Mouse (Mus musculus): Measurements from ENCODE around the gene Bysl. TPM values are rescaled to one million over a fixed set of nuclear protein-coding genes. Genes with fewer than 3 reads are reported as not detected.

Gene Bysl
- polyA plus RNA-seq, 1 experiment: 25.7 TPM

DNA sequence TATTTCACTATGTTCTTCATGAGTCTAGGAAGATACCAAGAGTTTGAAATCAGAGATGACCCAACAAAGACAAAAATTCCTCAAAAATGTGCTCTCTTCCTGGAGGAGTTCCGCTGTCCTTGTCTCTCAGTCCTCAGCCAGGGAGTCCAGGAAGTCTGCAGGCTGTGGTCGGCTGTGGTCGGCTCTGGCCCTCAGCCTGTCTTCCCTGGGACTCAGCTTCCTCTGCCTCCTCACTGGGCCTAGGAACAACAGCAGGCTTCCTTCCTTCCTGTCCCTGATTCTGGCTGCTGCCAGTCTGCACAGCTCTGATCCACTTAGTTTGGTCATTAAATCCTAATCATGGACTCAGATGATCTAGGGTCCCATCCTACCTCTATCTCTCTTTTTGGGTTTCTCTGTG is 44.0 kb downstream of the Bysl start:
- peaks cover 11% of the 10 kb centered on the region for H3K4me1 ChIP-seq (ENCODE audit: control insufficient read depth, insufficient read depth, low read length)

DNA sequence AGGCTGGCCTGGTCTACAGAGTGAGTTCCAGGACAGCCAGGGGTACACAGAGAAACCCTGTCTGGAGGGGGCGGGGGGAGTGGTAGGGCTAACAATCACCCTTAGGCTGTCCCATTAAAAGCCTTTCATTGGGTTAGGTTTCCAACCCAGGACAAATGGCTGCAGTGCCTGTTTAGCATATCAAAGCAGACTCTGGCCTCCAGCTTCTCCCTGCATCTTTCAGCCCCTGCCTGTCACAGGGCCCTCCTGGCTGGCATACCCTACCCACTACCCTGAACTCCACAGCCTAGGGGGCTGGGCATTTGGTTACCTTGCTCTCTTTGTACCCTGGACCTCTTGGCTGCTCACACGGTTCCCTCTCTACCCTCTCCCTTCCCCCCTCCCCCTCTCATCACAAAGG is 45.2 kb downstream of the Bysl start:
- H3K27me3 ChIP-seq (ENCODE audit: control insufficient read depth, insufficient read depth, low read length, poor library complexity, severe bottlenecking): no peaks in the 10 kb centered on the region
- 0 out of 2 replicates have a peak overlapping the region, but pooled peaks have one; percentile 2 for H3K9ac ChIP-seq (ENCODE audit: low read depth, poor library complexity, severe bottlenecking)
- H3K4me3 ChIP-seq (ENCODE audit: low read depth, low read length): no peak overlapping the region
- H3K27ac ChIP-seq (ENCODE audit: insufficient read depth, low read length): peak overlapping the region; percentile 78
- H3K9me3 ChIP-seq (replicated peaks; ENCODE audit: control insufficient read depth, insufficient read depth, low read length, poor library complexity, severe bottlenecking): no peaks in the 10 kb centered on the region
- H3K36me3 ChIP-seq (ENCODE audit: control insufficient read depth, insufficient read depth, low read length, poor library complexity, severe bottlenecking): no peaks in the 10 kb centered on the region
- peaks cover 11% of the 10 kb centered on the region for H3K4me1 ChIP-seq (ENCODE audit: control insufficient read depth, insufficient read depth, low read length)
- TF ChIP-seq EP300 (IDR thresholded peaks at IDR 0.05; ENCODE audit: insufficient read depth, low read depth, low read length): peak; percentile 56; the same call in 1 of the 2 replicates
- TF ChIP-seq CTCF (IDR thresholded peaks at IDR 0.05; ENCODE audit: low read depth, low read length): no peak

More for the DNA sequence above, 44.0 kb downstream of the Bysl start:
- Histone ChIP-seq H3K27me3 (ENCODE audit: control insufficient read depth, insufficient read depth, low read length, poor library complexity, severe bottlenecking) (no peaks in the 10 kb centered on the region), H3K4me3 (ENCODE audit: low read depth, low read length) (no peak overlapping the region), H3K9ac (ENCODE audit: low read depth, poor library complexity, severe bottlenecking) (0 out of 2 replicates have a peak overlapping the region, but pooled peaks have one; percentile 32), H3K36me3 (ENCODE audit: control insufficient read depth, insufficient read depth, low read length, poor library complexity, severe bottlenecking) (no peaks in the 10 kb centered on the region), H3K9me3 (replicated peaks; ENCODE audit: control insufficient read depth, insufficient read depth, low read length, poor library complexity, severe bottlenecking) (no peaks in the 10 kb centered on the region), H3K27ac (ENCODE audit: insufficient read depth, low read length) (peak overlapping the region; percentile 87)
- TF ChIP-seq EP300 (IDR thresholded peaks at IDR 0.05; ENCODE audit: insufficient read depth, low read depth, low read length) (no peak), CTCF (IDR thresholded peaks at IDR 0.05; ENCODE audit: low read depth, low read length) (no peak), POLR2A (IDR thresholded peaks at IDR 0.05; ENCODE audit: insufficient read depth, low read length) (no peak)

DNA sequence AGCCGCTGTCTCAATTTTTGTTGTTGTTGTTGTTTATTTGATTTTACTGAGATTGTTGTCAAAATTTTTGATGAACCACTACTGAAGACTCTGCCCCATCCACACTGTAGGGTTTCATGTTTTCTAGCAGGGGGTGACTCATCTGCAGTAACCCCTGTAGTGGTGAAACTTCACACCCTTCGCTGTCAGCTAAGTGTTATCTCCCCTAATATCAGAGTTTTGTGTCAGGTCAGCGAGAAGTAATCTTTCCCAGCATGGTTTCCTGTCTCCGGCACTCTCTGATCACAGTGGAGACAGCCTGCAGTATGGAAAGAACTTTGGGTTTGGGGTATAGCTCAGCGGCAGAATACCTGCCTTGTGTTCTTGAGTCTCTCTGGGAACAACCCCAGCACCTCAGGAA is 46.7 kb downstream of the Bysl start:
- peaks cover 14% of the 10 kb centered on the region for H3K4me1 ChIP-seq (ENCODE audit: control insufficient read depth, insufficient read depth, low read length)
- H3K36me3 ChIP-seq (ENCODE audit: control insufficient read depth, insufficient read depth, low read length, poor library complexity, severe bottlenecking): no peaks in the 10 kb centered on the region
- no peaks in the 10 kb centered on the region for H3K9me3 ChIP-seq (replicated peaks; ENCODE audit: control insufficient read depth, insufficient read depth, low read length, poor library complexity, severe bottlenecking)
- H3K9ac ChIP-seq (ENCODE audit: low read depth, poor library complexity, severe bottlenecking): no peak overlapping the region
- no peak for TF ChIP-seq POLR2A (IDR thresholded peaks at IDR 0.05; ENCODE audit: insufficient read depth, low read length)
- no peak for TF ChIP-seq EP300 (IDR thresholded peaks at IDR 0.05; ENCODE audit: insufficient read depth, low read depth, low read length)
- no peak for TF ChIP-seq CTCF (IDR thresholded peaks at IDR 0.05; ENCODE audit: low read depth, low read length)
- H3K27ac ChIP-seq (ENCODE audit: insufficient read depth, low read length): no peak overlapping the region
- no peaks in the 10 kb centered on the region for H3K27me3 ChIP-seq (ENCODE audit: control insufficient read depth, insufficient read depth, low read length, poor library complexity, severe bottlenecking)
- H3K4me3 ChIP-seq (ENCODE audit: low read depth, low read length): no peak overlapping the region

DNA sequence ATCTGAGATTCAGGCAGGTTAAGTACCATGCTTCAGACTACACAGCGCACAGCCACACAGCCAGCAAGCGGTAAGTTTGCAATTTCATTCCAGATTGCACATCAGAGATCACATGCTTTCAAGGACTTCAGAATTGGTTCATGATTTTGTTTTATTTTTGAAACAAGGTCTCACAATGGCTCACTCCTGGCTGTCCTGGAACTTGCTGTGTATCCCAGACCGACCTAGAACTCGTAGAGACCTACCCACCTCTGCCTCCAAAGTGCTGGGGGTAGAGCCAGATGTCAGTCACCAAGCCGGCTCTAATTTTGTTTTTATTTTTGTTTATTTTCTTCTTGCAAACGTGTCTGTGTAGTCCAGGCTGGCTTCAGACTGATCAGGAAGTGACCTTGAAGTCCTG is 48.4 kb downstream of the Bysl start:
- H3K4me1 ChIP-seq (ENCODE audit: control insufficient read depth, insufficient read depth, low read length): peaks cover 11% of the 10 kb centered on the region
- TF ChIP-seq POLR2A (IDR thresholded peaks at IDR 0.05; ENCODE audit: insufficient read depth, low read length) (no peak), CTCF (IDR thresholded peaks at IDR 0.05; ENCODE audit: low read depth, low read length) (no peak), EP300 (IDR thresholded peaks at IDR 0.05; ENCODE audit: insufficient read depth, low read depth, low read length) (no peak)
- H3K36me3 ChIP-seq (ENCODE audit: control insufficient read depth, insufficient read depth, low read length, poor library complexity, severe bottlenecking): no peaks in the 10 kb centered on the region
- no peaks in the 10 kb centered on the region for H3K9me3 ChIP-seq (replicated peaks; ENCODE audit: control insufficient read depth, insufficient read depth, low read length, poor library complexity, severe bottlenecking)
- H3K27me3 ChIP-seq (ENCODE audit: control insufficient read depth, insufficient read depth, low read length, poor library complexity, severe bottlenecking): no peaks in the 10 kb centered on the region
- no peak overlapping the region for H3K27ac ChIP-seq (ENCODE audit: insufficient read depth, low read length)
- H3K4me3 ChIP-seq (ENCODE audit: low read depth, low read length): no peak overlapping the region
- no peak overlapping the region for H3K9ac ChIP-seq (ENCODE audit: low read depth, poor library complexity, severe bottlenecking)

DNA sequence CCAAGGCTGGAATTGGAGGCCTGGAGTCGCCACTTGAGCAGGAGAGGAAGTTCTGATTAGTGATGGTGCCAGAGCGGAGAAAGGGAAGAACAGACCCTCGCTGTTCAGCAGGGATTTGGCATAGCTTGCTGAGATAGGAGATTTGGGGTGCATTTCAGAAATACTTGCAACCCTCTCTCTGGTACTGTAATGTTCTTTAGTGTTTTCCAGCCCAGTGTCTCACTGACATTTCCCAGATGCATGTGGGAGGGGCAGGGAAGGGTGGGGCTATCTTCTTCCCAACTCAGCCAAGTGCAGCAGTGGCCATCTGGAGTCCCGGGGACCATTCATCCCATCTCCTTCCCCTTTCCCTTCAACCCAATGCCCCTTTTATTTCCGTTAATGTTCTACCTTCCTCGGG is 51.6 kb downstream of the Bysl start:
- Histone ChIP-seq H3K9ac (ENCODE audit: low read depth, poor library complexity, severe bottlenecking) (no peak overlapping the region), H3K4me1 (ENCODE audit: control insufficient read depth, insufficient read depth, low read length) (peaks cover 4% of the 10 kb centered on the region), H3K27ac (ENCODE audit: insufficient read depth, low read length) (no peak overlapping the region), H3K4me3 (ENCODE audit: low read depth, low read length) (no peak overlapping the region), H3K27me3 (ENCODE audit: control insufficient read depth, insufficient read depth, low read length, poor library complexity, severe bottlenecking) (no peaks in the 10 kb centered on the region), H3K9me3 (replicated peaks; ENCODE audit: control insufficient read depth, insufficient read depth, low read length, poor library complexity, severe bottlenecking) (no peaks in the 10 kb centered on the region), H3K36me3 (ENCODE audit: control insufficient read depth, insufficient read depth, low read length, poor library complexity, severe bottlenecking) (no peaks in the 10 kb centered on the region)
- no peak for TF ChIP-seq POLR2A (IDR thresholded peaks at IDR 0.05; ENCODE audit: insufficient read depth, low read length)
- TF ChIP-seq CTCF (IDR thresholded peaks at IDR 0.05; ENCODE audit: low read depth, low read length): no peak
- TF ChIP-seq EP300 (IDR thresholded peaks at IDR 0.05; ENCODE audit: insufficient read depth, low read depth, low read length): no peak

DNA sequence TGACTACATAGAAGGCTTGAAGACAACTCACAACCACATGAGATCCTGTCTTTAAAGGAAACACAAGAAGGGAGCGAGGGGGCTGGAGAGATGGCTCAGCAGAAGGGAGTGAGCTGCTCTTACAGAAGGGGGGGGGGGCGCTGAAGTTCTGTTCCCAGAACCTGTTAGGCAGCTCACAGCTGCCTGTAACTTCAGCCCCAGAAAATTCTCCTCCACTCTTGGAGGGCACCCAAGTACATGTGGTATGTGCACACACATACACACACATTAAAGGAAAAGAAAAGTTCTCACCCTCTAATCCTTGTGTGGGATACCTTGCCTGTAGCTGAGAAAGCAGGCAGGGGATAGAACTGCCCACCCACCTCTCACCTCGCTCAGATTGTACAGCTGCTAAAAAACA is 54.1 kb downstream of the Bysl start:
- no peak overlapping the region for H3K4me3 ChIP-seq (ENCODE audit: low read depth, low read length)
- no peak overlapping the region for H3K9ac ChIP-seq (ENCODE audit: low read depth, poor library complexity, severe bottlenecking)
- no peaks in the 10 kb centered on the region for H3K27me3 ChIP-seq (ENCODE audit: control insufficient read depth, insufficient read depth, low read length, poor library complexity, severe bottlenecking)
- TF ChIP-seq POLR2A (IDR thresholded peaks at IDR 0.05; ENCODE audit: insufficient read depth, low read length): no peak
- no peaks in the 10 kb centered on the region for H3K9me3 ChIP-seq (replicated peaks; ENCODE audit: control insufficient read depth, insufficient read depth, low read length, poor library complexity, severe bottlenecking)
- H3K27ac ChIP-seq (ENCODE audit: insufficient read depth, low read length): no peak overlapping the region
- H3K4me1 ChIP-seq (ENCODE audit: control insufficient read depth, insufficient read depth, low read length): peaks cover 4% of the 10 kb centered on the region
- no peaks in the 10 kb centered on the region for H3K36me3 ChIP-seq (ENCODE audit: control insufficient read depth, insufficient read depth, low read length, poor library complexity, severe bottlenecking)

All from ES-Bruce4 (cell line).